Mouse (Mus musculus) left cerebral cortex, adult 2 months (tissue): ENCODE results near the gene Lgals3. TPM values are rescaled to one million over a fixed set of nuclear protein-coding genes. Genes with fewer than 3 reads are reported as not detected.

Experiments used
- DNase-seq, 2 experiments: peaks; one replicate each; pipeline ENCODE4 v3.0.0; 2021 to 2022; ENCODE audit warnings: low spot score in 2 of 2, mixed read lengths in 1 of 2; ENCODE audit errors: extremely low spot score in 1 of 2
- H3K27ac ChIP-seq: fragments of 200-600 bp; 2 replicates; pipeline ENCODE4 v1.8.1; 2022
- H3K4me3 ChIP-seq: fragments of 200-600 bp; 2 replicates; pipeline ENCODE4 v1.8.1; 2022
- CTCF ChIP-seq: fragments of 200-600 bp; IDR thresholded peaks from 2 replicates; pipeline ENCODE4 v1.8.1; 2022; ENCODE audit warnings: antibody characterized with exemption, mild to moderate bottlenecking, moderate library complexity
- intact Hi-C: fragments of 180-260 bp; cut with DNase I; formaldehyde crosslinking; loops from one replicate; pipeline ENCODE4 v1.15.1; 2025
- total RNA-seq, 2 experiments: library from RNA; stranded (reverse); gene quantifications; 2 replicates each; pipeline ENCODE4 v1.2.3; 2021

The Lgals3 gene
- total RNA-seq, 2 experiments from 2014 or later: 0.32 to 0.33 TPM

DNA sequence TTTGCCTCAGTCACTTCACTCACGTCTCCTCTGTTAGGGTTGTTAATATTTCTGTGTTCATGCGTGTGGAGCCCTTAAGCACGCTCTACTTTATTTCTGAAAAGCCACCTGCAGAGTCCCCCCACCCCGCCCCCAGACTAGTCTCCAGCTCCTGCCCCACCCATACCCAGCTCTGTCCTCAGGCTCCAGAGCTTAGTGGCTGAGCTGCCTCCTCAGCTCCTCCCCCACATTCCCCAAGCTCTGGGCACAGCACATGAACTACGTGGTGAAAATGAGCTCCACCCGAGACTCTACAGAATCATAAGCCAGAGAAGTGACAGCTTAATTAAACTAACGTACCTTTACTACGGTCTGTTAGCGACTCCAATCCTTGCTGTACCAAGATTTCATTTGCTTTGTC lies 38.4 kb downstream of the Lgals3 start:
- no peak for TF ChIP-seq CTCF

DNA sequence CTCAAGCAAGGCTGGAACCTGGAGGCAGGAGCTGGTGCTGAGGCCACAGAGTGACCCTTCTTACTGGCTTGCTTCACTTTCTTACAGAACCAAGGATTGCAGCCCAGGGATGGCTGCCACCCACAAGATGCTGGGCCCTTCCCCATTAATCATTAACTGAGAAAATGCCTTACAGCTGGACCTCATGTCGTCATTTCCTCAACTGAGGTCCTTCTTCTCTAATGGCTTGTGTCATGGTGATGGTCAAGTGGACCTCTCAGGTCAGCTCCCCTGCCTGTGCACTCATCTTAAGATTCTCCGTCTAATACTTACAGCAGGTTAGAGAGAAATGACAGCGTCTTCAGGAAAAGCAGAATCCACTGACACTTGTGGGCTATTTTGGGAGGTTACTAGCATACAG lies 49.8 kb downstream of the Lgals3 start:
- Histone ChIP-seq H3K27ac (no peak overlapping the region), H3K4me3 (no peak overlapping the region)
- no peak for TF ChIP-seq CTCF
- intact Hi-C loops: loop anchor here (5.0 kb wide), 1 partner anchor 115 kb away; no protein-coding TSS in a partner anchor
- no peak for DNase-seq

More for the DNA sequence above, 38.4 kb downstream of the Lgals3 start:
- intact Hi-C loops: no loop called here
- no peak overlapping the region for H3K27ac ChIP-seq
- no peak overlapping the region for H3K4me3 ChIP-seq
- DNase-seq: no peak

DNA sequence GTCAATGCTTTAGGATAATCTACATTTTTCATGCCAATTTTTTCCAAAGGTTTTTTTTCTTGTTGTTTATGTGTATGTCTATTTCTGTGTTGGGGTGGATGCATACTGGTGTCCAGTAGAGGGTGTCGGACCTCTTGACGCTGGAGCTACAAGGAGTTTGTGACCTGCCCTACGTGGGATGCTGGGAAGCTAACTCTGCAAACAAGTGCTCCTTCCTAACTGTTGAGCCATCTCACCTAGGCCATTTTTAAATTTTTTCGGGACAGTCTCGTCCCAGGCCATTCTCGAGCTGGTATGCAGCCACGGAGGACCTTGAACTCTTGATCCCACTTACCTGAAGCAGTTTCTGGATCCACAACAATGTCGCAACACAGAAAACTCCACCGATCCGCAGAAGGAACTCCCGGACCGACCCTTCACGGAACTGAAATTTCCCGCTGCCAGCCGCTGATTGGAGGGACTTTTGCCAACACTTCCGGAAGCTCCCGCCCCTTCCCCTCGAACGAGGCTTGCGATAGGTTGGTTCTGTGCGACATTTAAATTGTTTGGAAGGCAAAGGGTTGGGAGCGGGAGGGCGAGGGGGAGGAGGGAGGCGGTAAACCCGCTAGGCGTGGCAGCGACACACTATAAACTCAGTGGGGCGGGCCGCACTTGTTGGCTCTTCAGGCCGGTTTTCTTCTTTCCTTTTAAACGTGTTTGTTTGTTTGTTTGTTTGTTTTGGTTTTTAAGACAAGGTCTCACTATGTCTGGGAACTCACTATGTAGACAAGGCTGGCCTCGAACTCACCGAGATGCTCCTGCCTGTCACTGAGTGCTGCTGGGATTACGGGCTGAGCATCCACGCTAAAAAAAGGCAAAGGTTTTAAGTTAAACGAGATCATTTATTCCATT lies 50.5 kb downstream of the Lgals3 start, which contains the start of gene Dlgap5:
TSS of gene Dlgap5 (minus strand) at position 633 of the 891 bp plus-strand sequence.
- TF ChIP-seq CTCF: no peak; the same call in 1 of the 2 replicates
- Histone ChIP-seq H3K27ac (no peak within 1 kb of the TSS), H3K4me3 (peak within 1 kb of the TSS; percentile 60)
- DNase-seq: peak; percentile 87 to 88
- intact Hi-C loops: loop anchor here (5.0 kb wide), 1 partner anchor 114 kb away; no protein-coding TSS in a partner anchor

DNA sequence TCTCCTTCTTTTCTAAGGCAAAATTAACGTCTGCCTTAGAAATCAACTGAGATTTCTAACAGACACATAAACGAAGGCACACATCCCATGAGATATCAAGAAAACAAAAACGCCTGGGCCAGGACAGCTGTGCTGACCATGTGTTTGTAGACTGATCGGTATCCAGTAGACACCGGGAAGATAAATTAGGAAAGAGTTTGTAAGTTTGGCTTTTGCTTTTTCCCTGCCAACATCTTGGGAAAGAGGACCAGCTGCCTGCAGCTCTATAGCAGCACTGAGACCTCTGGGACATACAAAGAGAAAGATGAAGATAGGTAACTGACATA lies 51.1 kb downstream of the Lgals3 start:
- no peak for DNase-seq
- intact Hi-C loops: loop anchor here (5.0 kb wide), 1 partner anchor 114 kb away; no protein-coding TSS in a partner anchor
- no peak for TF ChIP-seq CTCF
- Histone ChIP-seq H3K4me3 (peak overlapping the region; percentile 60), H3K27ac (no peak overlapping the region)

DNA sequence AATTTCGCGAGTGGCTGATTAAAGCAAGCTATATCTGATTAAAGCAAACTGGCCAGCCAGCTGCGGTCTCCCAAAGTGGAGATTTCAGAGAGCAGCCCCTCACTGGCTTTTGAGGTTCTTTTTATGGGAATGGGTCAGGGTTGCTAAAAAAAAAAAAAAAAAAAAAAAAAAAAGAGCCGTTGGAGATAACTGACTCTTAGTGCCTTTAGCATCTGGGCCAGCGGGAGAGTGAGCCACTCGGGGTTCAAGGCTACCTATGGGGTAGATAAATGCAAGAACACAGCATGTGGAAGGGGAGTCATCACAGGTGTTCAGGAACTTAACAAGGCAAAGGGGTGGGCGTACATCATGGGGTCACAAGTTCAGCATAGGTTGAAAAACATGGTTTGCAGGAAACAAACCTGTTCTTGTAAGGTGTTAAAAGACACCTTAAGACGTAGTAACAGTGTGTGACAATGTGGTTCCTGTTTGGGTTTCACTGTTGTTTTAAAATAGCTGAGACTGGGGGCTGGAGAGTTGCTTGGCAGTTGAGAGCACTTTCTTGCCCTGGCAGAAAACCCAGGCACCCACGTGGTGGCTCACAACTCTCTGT lies 51.6 kb downstream of the Lgals3 start:
- no peak for DNase-seq
- intact Hi-C loops: loop anchor here (5.0 kb wide), 1 partner anchor 113 kb away; no protein-coding TSS in a partner anchor
- TF ChIP-seq CTCF: no peak

DNA sequence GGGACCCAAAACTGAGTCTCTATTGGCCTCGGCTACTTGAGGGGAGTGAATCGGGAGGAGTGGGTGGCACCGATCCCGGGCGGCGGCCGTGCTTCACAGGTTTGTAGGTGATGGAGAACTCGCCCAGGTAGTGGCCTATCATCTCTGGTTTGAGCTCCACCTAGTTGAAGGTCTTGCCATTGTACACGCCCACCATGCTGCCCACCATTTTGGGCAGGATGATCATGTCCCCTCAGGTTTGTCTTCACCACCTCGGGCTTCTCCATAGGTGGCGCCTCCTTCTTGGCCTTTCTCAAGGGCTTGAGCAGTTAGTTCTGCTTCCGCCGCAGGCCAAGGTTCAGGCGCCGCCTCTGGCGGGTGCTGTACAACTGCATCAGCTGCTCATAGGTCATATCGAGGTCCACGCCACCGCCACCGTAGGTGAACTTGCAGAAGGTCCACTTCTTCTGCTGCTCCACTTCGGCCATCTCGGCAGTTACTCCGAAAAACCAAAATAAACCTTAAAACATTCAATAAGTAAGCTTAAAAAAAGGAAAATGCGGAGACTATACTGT lies 52.2 kb downstream of the Lgals3 start:
- no peak overlapping the region for H3K4me3 ChIP-seq
- no peak for DNase-seq
- no peak for TF ChIP-seq CTCF
- intact Hi-C loops: loop anchor here (5.0 kb wide), 1 partner anchor 113 kb away; no protein-coding TSS in a partner anchor
- no peak overlapping the region for H3K27ac ChIP-seq

More for the DNA sequence above, 51.6 kb downstream of the Lgals3 start:
- no peak overlapping the region for H3K27ac ChIP-seq
- H3K4me3 ChIP-seq: no peak overlapping the region

DNA sequence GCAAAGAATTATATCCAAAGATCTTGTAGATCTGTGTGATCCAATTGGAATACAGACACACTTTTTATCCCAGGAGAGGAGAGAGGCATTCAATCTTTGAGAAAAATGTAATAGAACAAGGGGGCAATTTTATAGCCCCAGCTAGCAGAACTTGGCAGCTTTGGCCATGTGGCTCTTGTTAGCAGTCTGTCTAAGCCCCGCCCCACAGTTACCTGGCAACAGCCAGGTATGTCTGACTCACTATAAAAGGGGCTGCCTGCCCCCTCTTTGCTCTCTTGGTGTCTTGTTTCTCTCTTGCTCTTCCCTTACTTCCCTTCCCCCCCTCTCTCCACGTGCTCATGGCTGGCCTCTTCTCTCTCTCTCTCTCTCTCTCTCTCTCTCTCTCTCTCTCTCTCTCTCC lies 54.1 kb downstream of the Lgals3 start:
- intact Hi-C loops: no loop called here
- Histone ChIP-seq H3K27ac (no peak overlapping the region), H3K4me3 (no peak overlapping the region)
- no peak for DNase-seq
- TF ChIP-seq CTCF: no peak

DNA sequence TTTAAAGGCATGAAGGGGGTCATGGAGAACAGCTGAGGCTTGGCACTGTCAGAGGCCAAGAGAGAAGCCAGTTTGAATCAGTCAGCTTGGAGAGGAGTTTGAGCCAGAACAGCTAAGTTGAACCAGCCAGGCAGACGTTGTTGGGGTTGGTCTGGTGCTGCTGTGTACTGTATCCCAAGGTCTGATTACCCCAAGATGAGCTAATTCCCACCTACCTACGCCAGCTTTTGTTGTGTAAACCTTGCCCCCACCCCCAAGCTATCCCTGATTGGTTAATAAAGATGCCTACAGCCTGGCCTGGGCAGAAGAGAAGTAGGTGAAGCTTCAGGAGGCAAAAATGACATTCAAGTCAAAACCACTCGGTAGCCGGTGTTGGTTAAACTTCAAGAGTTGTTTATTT lies 54.9 kb downstream of the Lgals3 start:
- Histone ChIP-seq H3K27ac (no peak overlapping the region), H3K4me3 (no peak overlapping the region)
- no peak for DNase-seq
- intact Hi-C loops: no loop called here
- TF ChIP-seq CTCF: no peak

DNA sequence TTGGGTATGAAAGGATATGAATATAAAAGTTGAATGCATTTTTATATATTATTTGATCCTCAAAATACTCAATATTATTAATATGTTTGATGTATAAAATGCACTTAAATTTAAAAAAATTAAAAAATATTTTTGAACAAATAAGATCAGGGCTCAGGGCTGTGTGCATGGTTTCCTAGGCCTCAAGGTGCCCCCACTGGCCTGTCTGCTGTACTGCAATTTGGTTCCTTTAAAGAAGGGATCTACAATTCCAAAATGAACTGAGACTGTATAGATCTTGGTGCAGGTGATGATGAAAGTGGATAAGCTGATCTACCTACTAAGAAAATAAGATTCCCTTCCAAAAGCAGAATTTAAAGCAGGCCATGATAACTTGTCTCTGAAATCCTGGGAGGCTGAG lies 65.4 kb downstream of the Lgals3 start:
- intact Hi-C loops: no loop called here
- DNase-seq: no peak
- Histone ChIP-seq H3K4me3 (no peak overlapping the region), H3K27ac (no peak overlapping the region)
- TF ChIP-seq CTCF: peak; percentile 43

Other genes with a start within 250 kb of the Lgals3 start
- 1 to 10 TPM; 1.2 to 1.9 TPM for gene Gch1, start 178.3 kb upstream of the Lgals3 start, total RNA-seq
- gene Wdhd1, start 90.9 kb upstream of the Lgals3 start, total RNA-seq: 1 to 10 TPM; 4.9 to 6.8 TPM
- gene Socs4, start 90.8 kb upstream of the Lgals3 start, total RNA-seq: 10 to 100 TPM; 11.7 to 14.6 TPM
- 10 to 100 TPM; 46.7 to 51.9 TPM for gene Mapk1ip1l, start 69.5 kb upstream of the Lgals3 start, total RNA-seq
- gene Dlgap5, start 50.7 kb downstream of the Lgals3 start, total RNA-seq: under 1 TPM; 0.43 to 0.47 TPM
- 100 to 1,000 TPM in 1 of 2 experiments, 10 to 100 TPM in 1; 86.6 to 110 TPM for gene Fbxo34, start 82.7 kb downstream of the Lgals3 start, total RNA-seq
- 10 to 100 TPM; 18.9 to 20.6 TPM for gene Atg14, start 202.9 kb downstream of the Lgals3 start, total RNA-seq